Mouse (Mus musculus) forebrain, embryonic 10.5 days (tissue): ENCODE measurements around the gene Ncoa3. TPM values are rescaled to one million over a fixed set of nuclear protein-coding genes. Genes with fewer than 3 reads are reported as not detected.

Source experiments
- DNase-seq: peaks from one replicate; pipeline ENCODE4 v3.0.0-alpha.2; 2017; ENCODE audit warnings: low spot score; ENCODE audit errors: extremely low spot score
- H3K27ac ChIP-seq: fragments of 300-500 bp; sonication (generic); 2 replicates; pipeline ENCODE4 v1.5.1; 2016; ENCODE audit warnings: mild to moderate bottlenecking
- H3K27me3 ChIP-seq: fragments of 300-500 bp; sonication (generic); 2 replicates; pipeline ENCODE4 v1.6.1; 2016; ENCODE audit warnings: mild to moderate bottlenecking; ENCODE audit not compliant: poor library complexity, severe bottlenecking
- H3K36me3 ChIP-seq: fragments of 300-500 bp; sonication (generic); replicated peaks from 2 replicates; pipeline ENCODE4 v1.6.1; 2016; ENCODE audit warnings: mild to moderate bottlenecking, moderate library complexity
- H3K4me1 ChIP-seq: fragments of 300-500 bp; sonication (generic); 2 replicates; pipeline ENCODE4 v1.6.1; 2016
- H3K4me3 ChIP-seq: fragments of 300-500 bp; sonication (generic); 2 replicates; pipeline ENCODE4 v1.5.1; 2016; ENCODE audit warnings: mild to moderate bottlenecking, moderate library complexity
- H3K9me3 ChIP-seq: fragments of 300-500 bp; sonication (generic); 2 replicates; pipeline ENCODE4 v1.6.1; 2016; ENCODE audit warnings: mild to moderate bottlenecking, moderate library complexity
- WGBS: fragments of 180-500 bp; shearing (Covaris S2); methylation state at CpG from one replicate; pipeline ENCODE4 v1.1.7; 2016; 5-methylcytosine and 5-hydroxymethylcytosine counted together
- polyA plus RNA-seq: library from polyadenylated mRNA; unstranded; fragments of >200 nt; fragmentation: Nextera tagmentation; extraction: Ambion mirVana; gene quantifications from 2 replicates; pipeline ENCODE4 v1.2.1, GENCODE M21; 2016

Gene Ncoa3
- polyA plus RNA-seq, 1 experiment from 2014 or later = 14.3 TPM

- Histone ChIP-seq H3K4me3 (no peak overlapping the region), H3K36me3 (no peaks in the 10 kb centered on the region), H3K27me3 (0 out of 2 replicates have a peak, but pooled peaks cover 4% of the 10 kb centered on the region), H3K27ac (no peak overlapping the region), H3K9me3 (no peaks in the 10 kb centered on the region), H3K4me1 (peaks cover 25% of the 10 kb centered on the region)
- no peak for DNase-seq
- 83% methylated on average over 9 of the region's 9 CpGs for WGBS
Measured at GRCm38 (mm10) chr2:165957257-165957828, 35.1 kb upstream of the Ncoa3 start.

GRCm38 (mm10) chr2:165958556-165958955 lies 33.9 kb upstream of the Ncoa3 start:
- WGBS = 82% methylated on average over 6 of the region's 6 CpGs
- Histone ChIP-seq H3K27ac (no peak overlapping the region), H3K4me1 (peaks cover 15% of the 10 kb centered on the region), H3K36me3 (no peaks in the 10 kb centered on the region), H3K27me3 (0 out of 2 replicates have a peak, but pooled peaks cover 4% of the 10 kb centered on the region), H3K4me3 (no peak overlapping the region), H3K9me3 (no peaks in the 10 kb centered on the region)
- DNase-seq = no peak

DNA sequence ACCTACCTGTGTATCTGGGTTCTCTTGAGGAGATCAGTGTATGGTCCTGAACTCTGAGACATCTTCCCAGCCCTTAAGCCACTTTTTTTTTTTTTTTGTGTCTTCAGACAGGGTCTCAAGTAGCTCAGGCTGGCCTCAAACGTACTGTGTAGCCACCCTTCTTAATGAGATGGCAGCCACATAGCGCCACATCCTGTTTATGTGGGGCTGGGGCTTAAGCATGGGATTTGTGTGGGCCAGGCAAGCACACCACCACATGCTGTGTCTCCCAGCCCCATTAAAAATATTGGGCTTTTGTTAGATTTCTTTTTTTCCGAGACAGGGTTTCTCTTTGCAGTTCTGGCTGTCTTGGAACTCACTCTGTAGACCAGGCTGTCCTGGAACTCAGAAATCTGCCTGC lies 31.7 kb upstream of the Ncoa3 start:
- Histone ChIP-seq H3K27ac (no peak overlapping the region), H3K27me3 (0 out of 2 replicates have a peak, but pooled peaks cover 4% of the 10 kb centered on the region), H3K4me3 (no peak overlapping the region), H3K36me3 (no peaks in the 10 kb centered on the region), H3K4me1 (peaks cover 28% of the 10 kb centered on the region), H3K9me3 (no peaks in the 10 kb centered on the region)
- WGBS = 87% methylated on average over 3 of the region's 3 CpGs
- DNase-seq = no peak

DNA sequence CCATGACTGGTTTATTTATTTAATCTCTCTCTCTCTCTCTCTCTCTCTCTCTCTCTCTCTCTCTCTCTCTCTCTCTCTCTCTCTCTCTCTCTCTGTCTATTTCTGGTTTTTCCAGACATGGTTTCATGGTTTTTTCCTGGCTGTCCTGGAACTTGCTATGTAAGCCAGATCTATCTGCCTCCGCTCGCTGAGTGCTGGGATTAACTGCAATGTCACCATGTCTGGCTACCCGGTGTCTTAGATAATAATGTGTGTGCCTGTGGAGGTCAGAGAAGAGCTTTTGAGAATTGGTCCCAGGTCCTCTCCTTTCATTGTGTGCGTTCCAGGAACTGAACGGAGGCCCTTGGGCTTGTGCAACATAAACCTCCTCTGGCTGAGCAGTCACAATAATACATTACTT lies 29.6 kb upstream of the Ncoa3 start:
- no peak overlapping the region for H3K27ac ChIP-seq
- H3K36me3 ChIP-seq = no peaks in the 10 kb centered on the region
- peaks cover 30% of the 10 kb centered on the region for H3K4me1 ChIP-seq
- no peak overlapping the region for H3K4me3 ChIP-seq
- WGBS = 91% methylated on average over 5 of the region's 5 CpGs
- peaks cover 5% of the 10 kb centered on the region; the same call in 1 of the 2 replicates for H3K9me3 ChIP-seq
- DNase-seq = no peak
- H3K27me3 ChIP-seq = no peaks in the 10 kb centered on the region

- Histone ChIP-seq H3K4me1 (peaks cover 35% of the 10 kb centered on the region), H3K27ac (peak overlapping the region; percentile 40; the same call in 1 of the 2 replicates)
- no peak for DNase-seq
Measured at GRCm38 (mm10) chr2:165964121-165964520, 28.3 kb upstream of the Ncoa3 start.

DNA sequence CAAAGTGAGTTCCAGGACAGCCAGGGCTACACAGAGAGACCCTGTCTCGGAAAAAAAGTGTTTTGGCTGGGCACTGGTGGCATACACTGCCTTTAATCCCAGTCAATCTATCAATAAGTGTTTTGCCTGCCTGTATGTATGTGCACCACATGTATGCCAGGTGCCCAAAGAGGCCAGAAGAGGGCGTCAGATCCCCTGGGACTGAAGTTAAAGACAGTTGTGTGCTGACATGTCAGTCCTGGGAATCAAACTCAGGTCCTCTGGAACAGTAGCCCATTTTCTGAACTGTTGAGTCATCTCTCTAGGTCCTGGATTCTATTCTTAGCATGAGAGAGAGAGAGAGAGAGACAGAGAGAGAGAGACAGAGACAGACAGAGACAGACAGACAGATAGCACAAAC lies 25.4 kb upstream of the Ncoa3 start:
- H3K27ac ChIP-seq = peak overlapping the region; percentile 79
- H3K27me3 ChIP-seq = no peaks in the 10 kb centered on the region
- peaks cover 48% of the 10 kb centered on the region for H3K4me1 ChIP-seq
- DNase-seq = no peak
- no peaks in the 10 kb centered on the region for H3K36me3 ChIP-seq
- WGBS = 89% methylated on average over 2 of the region's 2 CpGs
- no peak overlapping the region for H3K4me3 ChIP-seq
- H3K9me3 ChIP-seq = peaks cover 5% of the 10 kb centered on the region; the same call in 1 of the 2 replicates

More at GRCm38 (mm10) chr2:165964121-165964520, 28.3 kb upstream of the Ncoa3 start:
- H3K27me3 ChIP-seq = no peaks in the 10 kb centered on the region
- H3K36me3 ChIP-seq = no peaks in the 10 kb centered on the region
- no peak overlapping the region for H3K4me3 ChIP-seq
- 53% methylated on average over 4 of the region's 4 CpGs for WGBS
- peaks cover 5% of the 10 kb centered on the region; the same call in 1 of the 2 replicates for H3K9me3 ChIP-seq

DNA sequence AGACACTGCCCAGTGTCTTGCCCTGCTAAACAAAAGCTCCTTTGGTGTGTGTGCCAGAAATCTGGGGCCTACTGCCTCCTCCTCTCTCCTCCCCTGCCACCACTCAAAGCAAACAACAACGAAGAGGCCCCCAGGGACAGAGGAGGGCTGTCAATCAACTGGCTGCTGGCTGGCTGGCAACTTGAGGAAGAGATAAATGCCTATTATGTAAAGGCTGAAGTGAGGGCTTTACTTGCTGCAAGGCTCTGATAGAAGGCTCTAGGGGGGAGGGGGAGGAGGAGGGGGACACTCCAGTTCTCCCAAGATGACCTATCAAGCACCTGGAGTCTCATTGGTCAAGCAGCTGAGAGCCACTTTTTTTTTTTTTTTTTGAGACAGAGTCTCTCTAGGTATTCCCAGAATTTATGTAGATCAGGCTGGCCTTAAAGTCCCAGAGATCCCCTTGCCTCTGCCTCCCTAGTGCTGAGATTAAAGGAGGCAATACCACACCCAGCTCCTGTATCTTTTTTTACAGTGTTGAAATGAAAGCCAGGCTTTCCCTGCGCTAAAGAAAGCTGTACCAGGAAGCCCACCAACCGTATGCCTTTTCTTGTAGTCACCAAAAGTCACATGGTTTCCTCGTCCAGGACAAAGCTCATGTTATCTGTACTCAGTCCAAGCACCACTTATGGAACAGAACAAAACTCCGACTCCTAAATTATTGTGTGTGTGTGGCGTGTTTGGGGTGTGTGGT lies 24.4 kb upstream of the Ncoa3 start:
- Histone ChIP-seq H3K27ac (peak overlapping the region; percentile 79), H3K9me3 (peaks cover 5% of the 10 kb centered on the region; the same call in 1 of the 2 replicates), H3K27me3 (no peaks in the 10 kb centered on the region), H3K4me3 (no peak overlapping the region; the same call in 1 of the 2 replicates), H3K4me1 (peaks cover 48% of the 10 kb centered on the region), H3K36me3 (no peaks in the 10 kb centered on the region)
- WGBS = 66% methylated on average over 6 of the region's 6 CpGs
- peak; percentile 68 for DNase-seq

DNA sequence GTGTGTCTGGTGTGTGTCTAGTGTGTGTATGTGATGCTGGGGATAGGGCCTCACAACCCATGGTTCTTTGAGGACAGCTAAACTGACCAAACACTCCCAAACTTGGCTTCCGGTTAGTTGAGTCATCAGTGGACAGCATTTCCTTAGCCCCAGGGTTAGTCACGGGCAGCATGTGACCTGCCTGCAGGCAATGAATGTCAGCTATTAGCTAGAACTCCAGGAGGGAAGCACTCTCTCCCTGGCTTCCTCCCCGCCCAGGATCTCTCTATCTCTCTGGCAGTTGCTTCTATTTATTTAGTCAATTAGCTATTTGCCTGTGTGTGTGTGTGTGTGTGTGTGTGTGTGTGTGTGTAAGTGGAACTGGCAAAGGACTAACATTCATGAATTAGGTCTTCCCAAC lies 23.6 kb upstream of the Ncoa3 start:
- Histone ChIP-seq H3K4me1 (peaks cover 47% of the 10 kb centered on the region), H3K4me3 (no peak overlapping the region), H3K27ac (peak overlapping the region; percentile 79), H3K27me3 (no peaks in the 10 kb centered on the region), H3K36me3 (no peaks in the 10 kb centered on the region), H3K9me3 (peaks cover 5% of the 10 kb centered on the region; the same call in 1 of the 2 replicates)
- WGBS = 53% methylated on average over 3 of the region's 3 CpGs
- DNase-seq = no peak

DNA sequence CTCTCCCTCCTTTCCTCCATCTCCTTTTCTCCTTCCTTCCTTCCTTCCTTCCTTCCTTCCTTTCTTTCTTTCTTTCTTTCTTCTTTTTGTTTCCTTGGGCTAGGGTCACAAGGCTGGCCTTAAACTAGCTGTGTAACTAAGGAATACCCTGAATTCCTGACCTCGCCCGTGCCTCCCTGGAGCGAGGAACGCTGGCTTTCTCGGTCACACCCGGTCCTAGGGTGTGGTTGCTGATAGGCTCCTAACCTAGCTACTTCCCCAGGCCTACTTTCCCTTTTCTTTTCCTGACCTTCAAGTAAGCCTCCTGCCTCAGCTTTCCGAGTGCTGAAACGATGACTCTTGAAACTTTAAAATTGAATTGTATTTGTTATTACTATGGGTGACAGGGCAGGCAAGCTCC lies 23.0 kb upstream of the Ncoa3 start:
- Histone ChIP-seq H3K4me3 (no peak overlapping the region), H3K4me1 (peaks cover 42% of the 10 kb centered on the region), H3K9me3 (peaks cover 5% of the 10 kb centered on the region; the same call in 1 of the 2 replicates), H3K27ac (peak overlapping the region; percentile 79; the same call in 1 of the 2 replicates), H3K36me3 (no peaks in the 10 kb centered on the region), H3K27me3 (no peaks in the 10 kb centered on the region)
- WGBS = 61% methylated on average over 8 of the region's 8 CpGs
- DNase-seq = no peak

DNA sequence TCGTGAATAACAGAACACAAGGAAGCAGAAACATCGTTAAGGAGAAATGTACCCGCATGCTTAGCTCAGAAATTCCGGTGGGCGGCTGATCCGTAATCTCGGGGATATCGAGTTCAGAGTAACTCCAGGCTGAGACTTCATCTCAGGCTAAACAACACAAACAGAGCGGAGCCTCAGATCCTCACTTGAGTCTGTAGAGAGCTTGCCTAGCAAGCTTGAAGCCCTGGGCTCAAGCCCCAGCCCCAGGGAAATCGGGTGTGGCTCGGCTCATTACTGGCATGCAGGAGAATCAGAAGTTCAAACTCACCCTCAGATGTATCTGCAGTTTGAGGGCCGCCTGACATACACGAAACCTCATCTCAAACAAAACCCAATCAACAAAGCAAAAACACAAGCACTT lies 22.5 kb upstream of the Ncoa3 start:
- WGBS = 90% methylated on average over 13 of the region's 13 CpGs
- no peak for DNase-seq
- H3K4me3 ChIP-seq = no peak overlapping the region
- 0 out of 2 replicates have a peak overlapping the region, but pooled peaks have one; percentile 79 for H3K27ac ChIP-seq
- no peaks in the 10 kb centered on the region for H3K27me3 ChIP-seq
- H3K9me3 ChIP-seq = peaks cover 5% of the 10 kb centered on the region; the same call in 1 of the 2 replicates
- H3K4me1 ChIP-seq = peaks cover 36% of the 10 kb centered on the region
- H3K36me3 ChIP-seq = no peaks in the 10 kb centered on the region

DNA sequence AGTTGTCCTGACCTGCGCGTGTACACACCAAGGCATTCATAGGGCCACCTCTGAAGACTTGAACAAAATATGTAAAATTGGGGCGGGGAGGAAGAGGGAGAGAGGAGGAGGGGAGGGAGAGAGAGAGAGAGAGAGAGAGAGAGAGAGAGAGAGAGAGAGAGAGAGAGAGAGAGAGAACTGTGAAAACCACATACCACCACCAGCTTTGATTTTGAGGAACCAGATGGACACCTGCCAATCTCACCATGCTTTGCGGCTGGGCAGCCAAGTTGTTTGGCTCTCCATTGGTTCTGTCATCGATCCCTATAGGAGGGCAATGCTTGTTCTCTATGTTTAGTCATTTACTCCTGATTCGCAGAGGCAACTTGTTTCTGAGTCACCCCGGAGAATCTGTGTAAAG lies 21.7 kb upstream of the Ncoa3 start:
- Histone ChIP-seq H3K4me3 (no peak overlapping the region), H3K36me3 (no peaks in the 10 kb centered on the region), H3K9me3 (peaks cover 5% of the 10 kb centered on the region; the same call in 1 of the 2 replicates), H3K4me1 (peaks cover 35% of the 10 kb centered on the region), H3K27ac (no peak overlapping the region), H3K27me3 (no peaks in the 10 kb centered on the region)
- DNase-seq = no peak
- 95% methylated on average over 7 of the region's 7 CpGs for WGBS

DNA sequence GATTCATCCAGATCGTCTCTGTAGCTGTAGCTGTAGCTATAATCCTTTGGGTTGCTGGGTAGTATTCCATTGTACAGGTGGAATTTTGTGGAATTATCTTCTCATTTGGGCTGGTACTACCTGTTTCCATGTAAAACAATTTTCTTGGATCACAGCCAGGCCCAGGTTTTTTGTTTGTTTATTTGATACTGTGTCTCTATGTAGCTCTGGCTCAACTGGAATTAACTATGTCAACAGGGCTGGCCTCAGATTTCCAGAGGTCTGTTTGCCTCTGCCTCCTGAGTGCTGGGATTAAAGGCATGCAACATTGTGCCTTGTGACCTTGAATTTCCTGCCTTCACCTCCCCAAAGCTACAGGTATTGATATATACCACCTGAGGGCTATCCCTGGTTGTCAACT lies 18.1 kb upstream of the Ncoa3 start:
- no peak overlapping the region for H3K4me3 ChIP-seq
- no peaks in the 10 kb centered on the region for H3K36me3 ChIP-seq
- H3K27ac ChIP-seq = no peak overlapping the region
- peaks cover 11% of the 10 kb centered on the region for H3K4me1 ChIP-seq
- DNase-seq = no peak
- 93% methylated on average over 1 of the region's 1 CpGs for WGBS
- H3K27me3 ChIP-seq = no peaks in the 10 kb centered on the region
- H3K9me3 ChIP-seq = no peaks in the 10 kb centered on the region

- WGBS = 80% methylated on average over 3 of the region's 3 CpGs
- no peaks in the 10 kb centered on the region for H3K27me3 ChIP-seq
- no peak overlapping the region for H3K27ac ChIP-seq
- peaks cover 2% of the 10 kb centered on the region; the same call in 1 of the 2 replicates for H3K4me1 ChIP-seq
- H3K36me3 ChIP-seq = no peaks in the 10 kb centered on the region
- no peak overlapping the region for H3K4me3 ChIP-seq
- H3K9me3 ChIP-seq = no peaks in the 10 kb centered on the region
- no peak for DNase-seq
Measured at GRCm38 (mm10) chr2:165976186-165976585, 16.2 kb upstream of the Ncoa3 start.
